Mouse (Mus musculus): ENCODE results near the gene Tkt. TPM values are rescaled to one million over a fixed set of nuclear protein-coding genes. Genes with fewer than 3 reads are reported as not detected.
A peak's percentile ranks its signal among the peaks of the same experiment; 100 is the strongest.
"Not testable (repeated sequence)": the region's sequence is repeated elsewhere in the genome, so short reads cannot be mapped to it uniquely, and the experiment has no call there.

The Tkt gene
- total RNA-seq (2022) = 10 to 100 TPM in 3 of 4 experiments, 1 to 10 TPM in 1; 5.8 to 10.9 (median 10.6) TPM

DNA sequence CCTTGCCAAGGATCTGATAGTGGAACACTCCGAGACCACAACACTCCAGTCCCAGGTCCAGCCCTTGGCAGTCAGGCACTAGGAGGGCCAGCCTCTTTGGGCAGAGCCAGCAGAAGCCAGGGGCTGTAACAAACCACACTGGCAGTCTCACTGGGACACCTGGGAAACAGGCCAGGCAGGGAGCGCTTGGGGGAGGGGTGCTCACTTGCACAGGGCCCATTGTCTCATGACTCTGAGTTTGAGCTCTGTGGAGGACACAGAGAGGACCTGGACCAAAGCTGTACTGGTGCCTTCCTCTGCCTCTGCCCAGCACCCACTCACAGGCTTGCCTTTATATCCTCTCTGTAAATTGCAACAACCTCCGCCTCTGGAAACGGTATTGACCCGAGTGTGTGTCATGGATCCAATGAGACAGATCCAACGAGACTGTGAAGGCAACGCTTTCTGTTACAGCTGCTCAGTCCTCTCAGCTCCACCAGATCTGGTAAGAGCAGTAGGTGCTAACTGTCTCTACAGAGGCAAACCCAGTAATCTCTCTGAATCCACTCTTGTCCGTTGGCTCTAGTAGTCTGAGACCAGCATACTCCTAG, at the start of gene Tkt:
Gene Tkt, plus strand, starts transcription at position 229 of the 590 bp plus-strand sequence.
- DNase-seq (ENCODE audit: low spot score in 2 of 2) = peak in 1 of 2 experiments; percentile 38

DNA sequence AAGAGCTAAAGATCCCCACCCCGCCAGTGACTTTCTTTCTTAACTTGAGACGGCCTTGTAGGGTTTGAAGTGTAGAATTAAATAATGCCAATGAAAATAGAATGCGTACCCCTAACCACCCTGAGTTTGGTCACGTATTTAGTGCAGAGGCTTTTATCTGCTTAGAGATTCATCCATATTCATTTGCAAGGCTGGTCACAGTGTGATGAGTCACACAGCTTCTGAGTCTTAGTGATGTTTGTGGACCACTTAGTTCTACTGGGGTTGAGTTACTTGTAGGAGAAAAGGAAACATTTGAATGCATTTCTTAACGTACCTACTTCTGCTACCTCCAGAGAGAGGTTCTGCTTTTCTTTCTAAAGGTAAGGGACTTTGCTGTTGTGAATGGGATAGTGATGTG, 43.2 kb upstream of the Tkt start:
- no peak for DNase-seq (ENCODE audit: low spot score in 2 of 2)

DNA sequence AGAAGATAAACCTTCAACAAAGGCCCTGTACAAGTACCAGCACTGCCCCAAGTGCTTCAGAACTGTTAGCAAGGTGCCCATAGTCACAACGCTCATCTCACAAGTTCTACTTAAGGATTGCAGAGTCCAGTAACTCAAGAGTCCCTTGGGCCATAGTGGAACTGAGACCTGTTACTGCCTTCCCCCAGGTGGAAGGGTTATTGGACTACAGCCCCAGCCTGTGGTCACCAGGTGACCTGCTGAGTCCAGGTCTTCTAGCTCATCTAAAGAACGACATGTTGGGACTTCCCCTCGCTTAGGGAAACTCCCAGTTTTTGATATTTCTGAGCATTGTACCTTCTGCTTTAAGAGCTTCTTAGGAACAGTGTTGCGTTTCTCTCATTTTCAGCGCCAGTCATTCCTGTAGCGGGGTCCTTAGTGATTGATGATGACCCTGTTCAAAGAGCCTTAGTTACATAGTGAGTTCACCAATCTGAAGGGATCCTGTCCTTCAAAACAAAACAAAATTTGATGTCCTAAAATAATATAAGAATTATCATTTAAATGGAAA, 37.9 kb upstream of the Tkt start:
- no peak for DNase-seq (ENCODE audit: low spot score in 2 of 2)

DNA sequence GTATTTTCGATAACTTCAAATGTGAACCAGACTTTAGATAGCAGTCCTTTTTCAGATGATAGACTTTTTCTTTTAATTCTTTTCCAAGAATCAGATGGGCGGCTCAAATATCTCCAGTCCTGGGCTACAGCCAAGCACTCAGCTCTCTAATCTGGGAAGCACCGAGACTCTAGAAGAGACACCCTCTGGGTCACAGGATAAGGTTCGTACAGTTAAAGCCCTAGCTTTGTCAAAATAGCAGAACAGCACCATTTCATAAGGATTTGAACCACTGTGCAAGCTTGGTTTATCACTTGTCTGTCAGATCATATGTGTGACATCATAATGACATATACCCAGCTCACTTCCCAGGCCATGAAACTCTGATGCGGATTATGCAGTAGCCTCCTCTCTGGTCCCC, 35.3 kb upstream of the Tkt start:
- DNase-seq (ENCODE audit: low spot score in 2 of 2) = no peak

DNA sequence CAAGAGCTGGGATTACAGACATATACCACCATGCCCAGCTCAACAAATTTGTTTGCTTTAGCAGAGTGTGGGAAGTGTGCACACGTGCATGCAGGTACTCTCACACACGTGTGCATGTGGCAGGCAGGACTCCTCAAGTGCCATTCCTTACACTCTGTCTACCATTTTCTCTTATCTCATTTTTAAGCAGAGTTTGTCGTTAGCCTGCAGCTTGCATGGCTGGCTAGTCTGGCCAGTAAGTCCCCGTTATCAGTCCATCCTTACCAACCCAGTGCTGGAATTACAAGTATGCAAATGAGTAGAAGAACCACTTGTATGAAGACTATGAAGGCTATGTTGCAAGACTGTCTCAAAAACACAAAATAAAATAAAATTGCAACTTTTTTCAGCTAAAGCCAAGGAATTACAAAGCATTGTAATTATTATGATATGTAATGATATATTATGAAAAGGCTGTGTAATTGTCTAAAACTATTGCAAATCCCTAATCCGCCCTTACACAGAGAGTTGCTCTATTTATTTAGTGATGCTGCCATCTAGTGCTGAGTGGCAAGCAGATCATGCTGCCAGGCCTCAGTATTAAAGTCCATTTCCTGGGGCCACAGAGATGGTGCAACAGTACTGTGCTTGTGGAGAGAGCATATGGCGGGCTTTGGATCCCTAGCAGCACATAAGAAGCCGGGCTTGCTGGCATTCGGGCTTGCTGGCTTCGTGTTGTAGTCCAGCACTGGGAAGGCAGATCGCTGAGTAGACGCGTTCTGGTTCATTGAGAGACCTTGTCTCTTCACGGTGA, 32.0 kb upstream of the Tkt start:
- DNase-seq (ENCODE audit: low spot score in 2 of 2) = no peak

DNA sequence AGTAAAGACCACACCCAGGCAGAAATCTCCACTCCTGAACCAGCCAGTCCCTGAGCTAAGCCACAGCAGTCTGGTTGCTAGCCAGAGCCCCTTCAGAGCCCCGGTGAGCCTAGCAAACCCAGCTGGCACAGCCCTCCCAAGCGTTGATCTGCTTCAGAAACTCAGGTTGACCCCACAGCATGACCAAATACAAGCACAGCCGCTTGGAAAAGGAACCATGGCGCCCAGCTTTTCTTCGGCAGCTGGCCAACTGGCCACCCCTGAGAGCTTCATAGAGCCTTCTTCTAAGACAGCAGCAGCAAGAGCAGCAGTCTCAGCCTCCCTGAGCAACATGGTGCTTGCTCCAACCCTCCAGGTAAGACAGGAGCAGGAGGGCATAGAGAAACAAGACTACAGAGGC, 28.8 kb upstream of the Tkt start:
- no peak for DNase-seq (ENCODE audit: low spot score in 2 of 2)

DNA sequence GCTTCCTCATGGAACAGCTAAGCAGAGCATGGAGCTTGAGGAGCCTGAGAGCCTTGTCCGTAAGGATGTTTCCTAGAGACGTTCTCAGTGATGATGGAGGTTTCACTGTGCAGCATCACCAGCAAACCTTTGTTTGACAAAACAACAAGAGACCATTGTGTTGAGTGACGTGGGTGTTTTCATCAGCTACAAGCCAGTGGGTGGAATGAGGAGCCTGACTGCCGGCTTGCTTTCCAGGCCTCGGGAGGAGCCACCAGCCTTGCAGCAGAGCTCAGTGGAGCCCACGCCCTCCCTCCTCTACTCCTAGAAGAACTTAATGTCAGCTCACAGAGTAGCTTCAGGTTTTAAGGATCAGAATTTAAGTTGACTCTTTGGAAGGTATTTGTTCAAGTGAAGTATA, 24.8 kb upstream of the Tkt start:
- no peak for DNase-seq (ENCODE audit: low spot score in 2 of 2)

DNA sequence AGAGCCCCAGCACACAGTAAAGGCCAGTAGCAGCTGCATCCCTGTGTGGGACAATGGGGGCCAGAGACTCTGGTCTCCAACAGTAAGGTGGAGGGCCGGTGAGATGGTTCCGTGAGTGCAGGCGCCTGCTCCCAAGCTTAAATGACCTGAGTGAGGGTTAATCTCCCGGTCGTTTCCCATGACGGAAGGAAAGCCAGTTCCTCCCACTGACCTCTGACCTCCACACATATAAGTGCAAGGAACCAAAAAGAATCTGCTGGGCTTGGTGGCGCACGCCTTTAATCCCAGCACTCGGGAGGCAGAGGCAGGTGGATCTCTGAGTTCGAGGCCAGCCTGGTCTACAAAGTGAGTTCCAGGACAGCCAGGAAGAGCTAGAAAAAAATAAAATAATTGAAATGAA, 19.8 kb upstream of the Tkt start:
- no peak for DNase-seq (ENCODE audit: low spot score in 2 of 2)

DNA sequence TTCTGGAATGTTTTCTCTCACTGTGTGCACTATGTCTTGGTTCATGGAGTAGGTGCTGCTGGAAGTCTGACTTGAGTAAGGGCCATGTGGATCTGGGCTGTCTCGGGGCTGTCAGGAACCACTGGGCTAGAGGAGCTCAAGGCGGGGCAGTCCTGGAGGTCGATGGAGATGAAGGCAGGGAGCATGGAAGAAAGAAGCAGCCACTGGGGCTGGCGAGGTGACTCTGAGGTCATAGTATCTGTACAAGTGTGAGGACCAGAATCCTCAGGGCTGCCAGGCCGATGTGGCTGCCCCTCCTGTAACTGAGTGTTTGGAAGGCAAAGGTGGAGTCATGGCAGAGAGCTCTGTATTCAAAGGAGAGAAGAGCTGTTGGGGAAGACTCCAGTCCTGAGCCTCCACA, 19.2 kb upstream of the Tkt start:
- no peak for DNase-seq (ENCODE audit: low spot score in 2 of 2)

DNA sequence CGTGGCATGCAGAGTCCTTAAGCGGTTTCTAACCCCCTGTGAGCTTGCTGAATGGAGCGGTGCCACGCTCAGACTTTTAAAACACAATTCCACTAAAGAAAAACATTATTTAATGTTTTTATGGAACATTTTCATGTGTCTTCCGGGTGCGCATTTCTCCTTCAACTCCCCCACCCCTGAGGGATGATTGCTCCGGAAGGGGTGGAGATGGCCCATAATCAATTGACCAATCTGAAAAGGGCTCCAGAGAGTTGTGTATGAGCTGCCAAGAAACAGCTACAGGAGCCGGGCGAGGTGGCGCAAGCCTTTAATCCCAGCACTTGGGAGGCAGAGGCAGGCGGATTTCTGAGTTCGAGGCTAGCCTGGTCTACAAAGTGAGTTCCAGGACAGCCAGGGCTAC, 18.7 kb upstream of the Tkt start:
- no peak for DNase-seq (ENCODE audit: low spot score in 2 of 2)

DNA sequence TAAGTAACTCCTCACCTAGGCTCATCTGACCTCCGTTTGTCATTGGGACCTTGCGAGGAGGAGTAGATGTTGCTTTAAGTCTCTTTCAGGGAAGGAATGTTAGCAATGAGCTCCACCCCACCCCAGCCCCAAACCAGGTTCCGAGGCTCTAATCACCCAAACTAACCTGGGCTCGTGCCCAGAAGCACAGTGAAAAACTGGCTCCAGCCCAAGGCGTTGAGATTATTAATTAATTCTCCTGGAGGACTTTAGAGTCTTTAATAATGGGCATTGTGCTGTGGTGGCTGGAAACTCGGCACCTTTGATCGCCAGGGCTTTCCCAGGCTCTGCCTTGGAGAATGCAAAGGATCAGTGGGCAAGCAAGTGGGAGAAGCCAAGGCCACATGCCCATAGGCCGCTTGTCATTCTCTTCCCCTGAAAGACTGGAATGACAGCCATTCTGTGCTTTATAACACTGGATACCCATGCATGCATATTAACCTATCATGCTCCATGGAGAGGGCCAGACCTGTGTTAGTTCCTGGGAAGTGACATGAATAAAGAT, 17.4 kb upstream of the Tkt start:
- DNase-seq (ENCODE audit: low spot score in 2 of 2) = no peak

DNA sequence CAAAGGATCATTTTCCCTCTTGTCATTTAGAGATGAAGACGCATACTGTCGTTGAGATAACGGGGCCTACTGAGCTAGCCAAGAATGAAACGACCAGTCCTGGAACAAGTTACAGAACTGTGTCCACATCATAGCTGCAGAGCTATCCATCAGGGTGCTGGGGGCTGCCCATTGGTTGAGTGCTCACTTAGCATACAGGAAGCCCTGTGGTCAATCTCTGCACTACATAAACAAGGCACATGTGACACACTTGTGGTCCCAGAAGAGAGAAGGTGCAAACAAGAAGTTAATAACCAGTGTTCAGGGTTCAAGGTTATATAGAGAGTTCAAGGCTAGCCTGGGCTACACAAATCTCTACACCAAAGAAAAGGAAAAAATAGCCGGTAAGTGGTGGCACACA, 16.7 kb upstream of the Tkt start:
- DNase-seq (ENCODE audit: low spot score in 2 of 2) = no peak

DNA sequence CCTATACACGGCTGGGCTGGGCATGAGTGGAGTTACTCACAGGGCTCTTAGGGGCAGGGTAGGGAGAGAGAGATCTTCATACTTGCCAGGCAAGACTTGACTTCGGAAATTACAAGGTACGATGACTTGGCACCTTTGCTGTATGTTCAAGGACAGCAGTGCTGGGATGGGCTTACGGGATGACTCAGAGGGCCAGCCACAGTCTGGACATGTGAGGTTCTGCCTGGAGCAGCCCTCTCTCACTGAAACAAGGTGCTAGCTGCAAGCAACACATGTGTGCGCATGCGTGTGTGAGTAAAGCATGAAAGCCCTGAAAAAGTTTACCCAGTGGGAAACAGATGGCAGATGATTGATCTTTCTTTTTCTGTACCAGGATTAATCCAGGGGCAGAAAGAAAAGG, 16.3 kb upstream of the Tkt start:
- DNase-seq (ENCODE audit: low spot score in 2 of 2) = no peak

DNA sequence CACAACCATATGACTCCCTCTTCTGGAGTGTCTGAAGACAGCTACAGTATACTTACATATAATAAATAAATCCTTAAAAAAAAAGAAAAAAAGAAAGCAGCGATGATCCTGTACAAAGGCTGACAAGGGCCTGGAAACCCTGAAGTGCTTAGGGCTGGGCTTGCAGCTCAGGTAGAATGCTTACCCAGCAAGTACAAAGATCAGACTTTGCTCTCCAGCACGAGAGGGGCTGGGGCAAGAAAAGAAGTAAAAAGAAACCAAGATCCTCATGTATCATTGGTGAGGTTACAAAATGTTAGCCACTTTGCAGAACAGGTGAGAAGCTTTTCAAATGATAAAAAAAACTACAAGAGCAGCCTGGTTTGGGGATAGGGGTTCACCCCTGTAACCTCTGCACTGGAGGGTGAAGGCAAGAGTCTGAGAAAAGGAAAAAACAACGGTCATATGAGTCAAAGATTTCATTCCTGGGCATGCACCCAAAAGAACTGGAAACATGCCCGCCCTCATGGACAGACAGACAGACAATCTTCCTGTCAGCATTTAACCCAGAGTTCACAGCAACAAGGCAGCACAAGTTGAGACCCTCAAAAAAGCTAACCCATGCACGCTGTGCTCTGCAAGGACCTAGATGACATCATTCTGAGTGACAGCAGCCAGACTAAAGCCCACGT, 14.2 kb upstream of the Tkt start:
- DNase-seq (ENCODE audit: low spot score in 2 of 2) = no peak

DNA sequence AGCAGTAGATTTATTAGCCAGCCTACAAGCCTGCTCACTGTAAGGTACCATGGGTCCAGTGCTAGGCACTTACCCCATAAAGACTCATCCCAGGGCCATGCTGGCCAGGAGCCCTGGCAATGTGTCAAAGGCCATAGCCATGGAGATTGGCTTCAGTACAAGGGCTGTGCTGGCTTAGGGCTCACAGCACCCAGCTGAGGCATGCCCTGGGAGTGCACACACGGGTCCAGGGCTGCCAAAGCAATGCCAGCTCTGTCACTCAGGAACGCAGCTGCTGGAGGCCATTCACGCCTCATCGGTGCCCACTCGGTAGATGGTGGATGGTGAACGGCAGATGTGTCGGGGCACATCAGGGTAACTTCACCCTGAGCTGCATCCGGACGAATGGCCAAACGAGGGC, 6.6 kb upstream of the Tkt start:
- peak; percentile 76 to 84 for DNase-seq (ENCODE audit: low spot score in 2 of 2)

DNA sequence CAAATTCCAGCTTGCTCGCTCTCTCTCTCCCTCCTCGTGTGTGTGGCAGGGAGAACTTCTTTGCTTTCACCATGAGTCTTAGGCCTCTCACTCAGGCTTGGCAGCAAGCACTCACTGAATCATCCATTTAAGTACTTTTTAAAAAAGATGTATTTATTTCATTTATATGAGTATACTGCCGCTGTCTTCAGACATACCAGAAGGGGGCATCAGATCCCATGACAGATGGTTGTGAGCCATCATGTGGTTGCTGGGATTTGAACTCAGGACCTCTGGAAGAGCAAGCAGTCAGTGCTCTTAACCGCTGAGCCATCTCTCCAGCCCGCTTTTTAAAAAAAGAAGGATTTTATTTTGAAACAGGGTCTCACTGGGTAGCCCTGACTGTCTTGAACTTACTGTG, 4.8 kb upstream of the Tkt start:
- DNase-seq (ENCODE audit: low spot score in 2 of 2) = not testable (repeated sequence)

DNA sequence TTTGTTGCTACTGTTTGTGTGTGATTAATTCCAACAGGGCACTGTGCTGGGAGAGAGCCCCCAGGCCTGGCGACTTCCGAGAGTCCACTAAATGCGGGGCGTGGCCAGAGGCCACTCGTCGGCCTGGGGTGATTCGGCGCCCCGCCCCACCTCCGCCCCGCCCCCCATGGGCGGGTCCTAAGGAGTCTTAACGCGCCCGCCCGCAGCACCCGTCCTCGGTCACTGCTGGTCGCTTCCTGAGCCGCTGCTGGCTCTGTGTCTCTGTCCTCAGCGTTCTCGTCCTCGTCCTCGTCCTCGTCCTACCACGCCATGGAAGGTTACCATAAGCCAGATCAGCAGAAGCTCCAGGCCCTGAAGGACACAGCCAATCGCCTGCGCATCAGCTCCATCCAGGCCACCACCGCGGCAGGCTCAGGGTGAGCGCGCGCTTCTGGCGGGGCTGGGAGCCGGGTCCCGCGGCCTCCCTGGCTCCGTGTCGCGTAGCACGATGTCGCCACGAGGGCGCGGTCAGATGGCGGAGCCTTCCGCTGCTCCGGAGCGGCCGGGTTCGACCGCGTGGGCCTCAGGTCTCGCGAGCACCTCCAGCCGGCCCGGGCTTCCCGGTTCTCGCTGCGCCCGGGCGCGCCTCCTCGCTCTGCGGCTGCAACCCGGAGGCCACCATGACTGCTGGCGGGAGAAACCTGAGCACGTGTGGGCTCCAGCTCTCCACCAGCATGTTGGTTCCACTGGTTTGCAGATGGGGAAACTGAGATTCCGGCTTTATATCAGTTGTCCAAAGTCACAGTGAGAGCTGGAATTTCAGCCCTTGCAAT, 1.0 kb downstream of the Tkt start:
- peak; percentile 96 to 97 for DNase-seq (ENCODE audit: low spot score in 2 of 2)

DNA sequence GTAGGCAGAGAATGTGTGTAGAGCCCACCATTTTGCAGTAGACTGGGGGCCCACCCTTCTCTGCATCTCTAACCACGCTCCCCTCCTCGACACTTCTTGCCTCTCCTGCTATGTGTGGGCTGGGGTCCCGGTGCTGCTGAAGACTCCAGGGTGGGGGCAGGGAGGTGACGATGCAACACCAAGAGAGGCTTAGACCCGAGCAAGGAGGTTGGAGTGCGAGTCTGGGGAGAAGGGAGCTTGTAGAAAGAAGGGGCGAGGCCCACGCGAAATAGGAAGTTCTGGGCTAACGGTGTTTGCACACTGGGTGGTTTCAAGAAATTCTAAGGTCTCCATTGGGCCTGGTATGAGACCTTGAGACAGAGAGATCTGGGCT, 1.6 kb downstream of the Tkt start:
- no peak for DNase-seq (ENCODE audit: low spot score in 2 of 2)

DNA sequence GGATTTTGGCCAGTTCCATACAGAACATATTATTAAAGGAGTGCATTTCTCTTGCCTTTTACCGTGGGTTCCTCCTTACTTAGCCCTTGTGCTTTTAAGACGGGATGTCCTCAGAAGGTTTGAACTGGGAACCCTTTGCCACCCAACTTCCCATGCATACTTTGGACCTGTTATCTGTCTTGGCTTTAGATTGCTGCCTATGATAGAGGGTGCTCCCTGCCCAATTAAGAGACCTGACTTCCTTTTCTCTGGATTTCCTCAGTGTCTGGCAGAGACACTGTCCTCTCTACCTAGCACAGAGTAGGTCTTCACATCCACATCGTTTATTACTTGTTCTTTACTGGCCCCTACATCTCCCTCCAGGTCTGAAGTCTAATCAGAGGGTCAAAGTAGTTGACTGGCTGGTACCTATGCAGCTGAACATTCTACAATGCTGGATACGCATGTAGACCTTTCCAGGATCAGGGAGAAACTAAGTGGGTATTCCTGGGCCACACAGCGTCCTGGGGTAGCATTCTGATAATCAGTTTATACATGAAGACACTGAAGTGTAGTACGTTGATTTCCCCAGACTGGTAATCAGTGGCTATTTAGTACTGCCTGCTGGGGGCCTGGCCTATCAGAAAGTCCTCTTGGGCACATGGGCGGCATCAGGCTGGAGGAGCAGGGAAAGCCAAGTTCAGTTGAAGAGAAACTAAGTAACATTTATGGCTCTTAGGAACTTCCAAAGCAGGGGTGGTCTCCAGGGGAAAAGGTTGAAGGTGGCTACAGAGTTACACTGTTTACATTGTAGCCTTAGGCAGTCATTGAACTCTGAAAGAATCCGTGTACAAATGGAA, 2.3 kb downstream of the Tkt start:
- DNase-seq (ENCODE audit: low spot score in 2 of 2) = no peak

DNA sequence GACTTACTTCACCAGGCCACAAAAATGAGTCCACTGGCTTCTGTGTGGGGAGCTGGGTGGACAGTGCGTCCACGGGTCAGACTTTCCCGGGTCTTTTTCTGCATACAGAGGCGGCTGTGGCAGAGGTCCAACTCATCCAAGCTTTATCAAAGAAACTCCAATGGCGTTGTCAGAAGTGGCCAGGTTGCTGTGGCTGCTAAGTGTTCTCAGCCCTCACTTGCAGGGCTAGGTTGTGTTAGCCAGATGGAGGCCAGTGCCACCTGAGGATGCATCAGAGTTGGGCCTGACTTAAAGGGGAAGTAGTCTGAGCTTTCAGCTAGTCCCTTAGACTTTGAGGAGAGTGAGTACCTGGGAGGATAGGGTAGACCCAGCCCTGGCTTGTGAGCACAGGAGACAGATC, 3.4 kb downstream of the Tkt start:
- DNase-seq (ENCODE audit: low spot score in 2 of 2) = no peak
